Mouse (Mus musculus): ENCODE results near the gene Cmtm8.
A peak's percentile ranks its signal among the peaks of the same experiment; 100 is the strongest.

The Cmtm8 gene

DNA sequence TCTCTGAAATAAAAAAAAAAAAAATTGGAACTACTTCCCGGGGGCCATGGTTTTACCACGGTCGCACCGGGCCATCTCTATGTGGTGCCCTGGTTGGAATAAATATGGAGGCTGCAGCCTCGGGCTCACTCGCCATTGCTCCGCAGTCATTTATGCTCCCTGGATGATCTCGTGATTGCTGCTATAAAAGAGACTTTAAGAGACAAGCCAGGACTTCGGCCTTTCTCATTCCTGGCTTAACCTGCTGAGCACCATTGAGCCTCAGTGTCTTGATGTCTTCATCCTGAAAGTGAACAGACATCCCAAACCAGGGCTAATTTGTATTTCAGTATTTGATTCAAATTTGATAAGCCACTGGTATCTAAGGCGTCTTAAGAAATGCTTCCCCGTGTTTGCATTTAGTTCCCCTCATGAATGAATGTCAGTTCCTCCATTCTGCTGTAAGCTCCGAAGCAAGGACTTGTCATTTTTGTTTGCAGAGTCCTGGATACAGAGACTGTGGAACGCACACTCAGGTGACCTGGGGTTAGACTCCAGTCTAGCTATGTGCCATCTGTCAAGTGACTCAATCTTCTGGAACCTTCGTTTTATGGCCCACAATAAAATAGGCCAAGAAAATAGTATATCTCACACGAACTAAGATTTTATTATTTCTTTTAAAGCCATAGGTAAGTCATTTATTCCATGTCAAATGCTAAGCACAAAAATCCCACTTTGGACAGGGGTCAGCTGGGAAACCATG is 22.2 kb downstream of the Cmtm8 start:
- DNase-seq (ENCODE audit: low spot score): no peak

DNA sequence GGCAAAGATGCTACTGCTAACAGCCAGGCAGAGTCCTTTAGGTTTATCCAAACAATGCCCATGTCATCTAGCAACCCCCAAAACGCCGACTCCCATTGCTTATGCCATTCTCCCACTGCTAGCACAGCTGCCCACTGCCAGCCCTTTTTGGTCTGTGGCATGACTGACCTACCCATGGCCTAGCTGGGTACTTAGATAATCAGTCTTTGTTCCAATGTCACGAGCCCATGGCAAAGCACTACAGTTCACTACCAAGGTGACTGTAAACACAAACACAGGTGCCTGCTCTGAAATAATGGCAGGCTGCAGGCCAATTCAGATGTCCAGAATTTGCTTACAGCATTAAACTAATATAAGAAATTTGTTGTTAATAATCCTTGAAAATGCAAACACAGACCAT is 25.0 kb downstream of the Cmtm8 start:
- no peak for DNase-seq (ENCODE audit: low spot score)

DNA sequence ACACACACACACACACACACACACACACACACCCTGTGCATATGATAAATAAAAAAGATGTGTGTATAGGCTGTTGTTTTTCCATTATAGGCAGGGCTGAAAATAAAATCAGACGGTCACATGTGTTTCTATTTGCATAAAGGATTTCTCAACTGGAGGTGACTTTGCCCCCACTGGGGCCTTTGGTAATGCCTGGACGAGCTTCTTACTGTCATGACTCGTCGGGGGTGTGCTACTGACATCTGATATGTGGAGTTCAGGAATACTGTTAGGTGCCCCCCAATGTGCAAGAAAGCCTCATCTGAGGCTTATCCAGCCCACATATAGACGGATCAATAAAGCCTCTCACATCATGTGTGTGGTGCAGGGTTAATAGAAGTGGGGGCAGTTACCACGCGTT is 26.9 kb downstream of the Cmtm8 start:
- no peak for DNase-seq (ENCODE audit: low spot score)

DNA sequence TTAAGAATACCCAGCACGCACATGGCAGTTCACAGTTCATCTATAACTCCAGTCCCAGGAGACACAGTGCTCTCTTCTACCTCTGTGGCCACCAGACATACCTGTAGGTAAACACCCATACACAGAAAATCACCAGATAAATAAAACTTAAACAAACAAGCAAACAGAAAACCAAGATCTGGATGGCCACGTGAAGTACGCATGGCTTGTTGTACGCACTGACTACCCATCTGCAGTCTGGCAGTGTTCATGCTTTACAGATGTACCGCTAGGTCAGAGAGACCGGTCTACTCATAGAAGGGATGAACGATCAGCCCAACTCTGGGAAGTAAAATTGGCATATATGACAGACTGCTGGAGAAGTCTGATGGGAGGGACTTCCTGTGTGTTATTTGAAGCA is 27.8 kb downstream of the Cmtm8 start:
- DNase-seq (ENCODE audit: low spot score): no peak

DNA sequence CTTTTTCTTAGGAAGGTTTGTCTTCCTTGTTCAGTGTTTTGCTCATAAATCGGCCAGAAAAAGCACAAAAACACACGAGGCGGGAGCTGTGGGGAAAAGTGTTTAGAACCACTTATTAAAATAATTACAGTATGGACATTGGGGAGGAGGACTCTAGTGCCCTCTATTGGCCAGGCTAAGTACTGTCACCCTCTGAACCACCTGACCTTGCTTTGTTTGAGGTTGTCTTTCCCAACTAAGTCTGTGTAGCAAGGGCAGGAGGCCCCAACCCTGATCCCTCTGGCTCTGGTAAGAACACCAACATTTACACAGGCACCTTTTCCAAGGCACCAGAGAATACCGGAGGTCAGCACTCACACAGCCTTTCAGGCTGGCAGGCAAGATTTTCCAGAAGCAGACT is 28.6 kb downstream of the Cmtm8 start:
- DNase-seq (ENCODE audit: low spot score): peak; percentile 31

DNA sequence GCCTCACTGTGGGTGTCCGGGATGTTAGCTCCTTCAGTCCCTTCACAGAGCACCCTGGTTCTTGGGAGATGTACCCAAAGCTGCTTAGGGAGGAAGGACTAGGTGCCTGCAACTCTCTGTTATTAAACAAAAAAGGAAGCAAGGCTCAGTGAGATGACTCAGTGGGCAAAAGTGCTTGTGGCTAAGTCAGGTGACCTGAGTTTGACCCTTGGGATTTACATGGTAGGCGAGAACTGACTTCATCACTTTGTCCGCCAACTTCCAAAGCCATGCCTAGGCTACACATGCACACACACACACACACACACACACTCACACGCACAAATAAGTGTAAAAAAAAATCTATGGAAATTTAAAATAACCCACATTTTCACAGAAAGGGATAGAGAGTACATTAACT is 32.0 kb downstream of the Cmtm8 start:
- no peak for DNase-seq (ENCODE audit: low spot score)

DNA sequence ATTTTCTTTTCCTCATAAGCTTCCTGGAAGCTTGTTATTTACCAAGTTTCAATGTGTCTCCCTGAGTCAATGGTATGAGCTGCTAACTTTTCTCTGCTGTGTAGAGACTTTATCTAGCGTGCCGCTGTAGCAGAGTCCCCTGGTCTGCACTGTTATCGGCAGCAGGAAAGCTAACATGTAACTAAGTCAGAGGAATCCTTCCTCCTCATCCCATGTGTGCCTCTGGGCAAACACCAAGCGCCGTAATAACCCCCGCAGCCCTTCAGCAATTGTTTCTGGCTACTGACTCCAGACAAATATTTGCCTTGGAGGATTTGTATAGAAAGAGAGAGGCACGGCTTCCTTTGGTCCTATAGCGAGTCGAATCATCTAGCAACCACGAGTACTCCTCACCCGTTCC is 33.1 kb downstream of the Cmtm8 start:
- no peak for DNase-seq (ENCODE audit: low spot score)

DNA sequence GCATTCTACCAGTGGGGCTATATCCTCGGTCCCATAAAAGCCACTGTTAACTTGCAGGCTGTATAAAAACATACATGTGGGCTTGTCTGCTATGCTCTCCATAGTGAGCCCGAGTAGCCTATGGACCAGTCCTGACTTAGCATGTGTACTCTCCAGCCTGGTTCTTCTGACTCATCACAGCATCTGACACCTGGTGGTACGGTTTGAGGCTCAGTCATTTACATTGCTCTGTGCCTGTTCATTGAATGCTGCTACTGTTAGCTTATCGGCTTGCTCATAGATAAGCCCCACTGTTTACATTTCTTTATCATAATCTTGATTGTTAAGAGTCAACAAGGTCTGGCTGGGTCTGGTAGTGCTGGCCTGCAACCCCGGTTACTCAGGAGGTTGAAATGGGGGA is 35.3 kb downstream of the Cmtm8 start:
- no peak for DNase-seq (ENCODE audit: low spot score)

DNA sequence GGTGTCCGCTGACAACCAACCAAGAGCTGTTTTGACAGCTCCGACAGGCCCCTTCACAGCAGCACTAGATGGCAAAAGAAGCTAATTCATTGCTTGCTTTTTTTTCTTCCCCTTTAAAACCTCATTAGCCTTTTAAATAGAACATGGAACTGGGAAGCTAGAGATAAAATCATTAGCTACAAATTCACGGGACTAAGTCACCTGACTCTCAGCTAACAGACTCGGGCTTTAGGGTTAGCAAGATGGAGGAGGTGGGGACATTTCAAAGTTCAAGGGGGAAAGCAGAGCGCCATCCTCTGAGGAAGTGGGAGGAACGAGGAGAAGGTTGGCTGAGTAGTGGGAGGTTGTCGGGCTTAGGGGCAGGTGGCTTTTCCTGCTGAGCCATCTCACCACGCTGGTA is 36.7 kb downstream of the Cmtm8 start:
- no peak for DNase-seq (ENCODE audit: low spot score)

DNA sequence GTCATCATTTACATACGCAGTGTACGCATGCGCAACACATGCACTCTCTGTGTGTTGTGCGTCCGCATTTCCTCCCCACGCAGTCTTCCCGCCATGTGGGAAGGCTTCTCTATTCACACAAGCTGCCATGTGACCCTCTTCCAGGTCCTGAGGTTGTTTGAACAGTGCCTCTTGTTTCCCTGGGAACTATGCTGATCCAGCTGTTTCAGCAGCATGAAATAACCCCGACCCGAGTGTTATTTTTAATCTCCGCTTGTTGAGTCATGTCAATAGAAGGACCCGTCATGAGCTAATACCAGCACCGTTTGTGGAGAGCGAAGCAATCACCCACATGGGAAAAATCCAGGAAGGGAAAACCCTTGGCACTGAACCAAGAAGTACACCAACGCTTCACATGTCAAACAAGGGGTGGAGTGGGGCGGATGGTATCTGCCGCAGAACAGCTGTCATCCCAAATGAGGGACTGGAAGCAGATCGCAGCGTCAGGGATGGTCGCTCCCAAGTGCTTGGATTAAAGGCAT is 38.7 kb downstream of the Cmtm8 start:
- DNase-seq (ENCODE audit: low spot score): peak; percentile 46

DNA sequence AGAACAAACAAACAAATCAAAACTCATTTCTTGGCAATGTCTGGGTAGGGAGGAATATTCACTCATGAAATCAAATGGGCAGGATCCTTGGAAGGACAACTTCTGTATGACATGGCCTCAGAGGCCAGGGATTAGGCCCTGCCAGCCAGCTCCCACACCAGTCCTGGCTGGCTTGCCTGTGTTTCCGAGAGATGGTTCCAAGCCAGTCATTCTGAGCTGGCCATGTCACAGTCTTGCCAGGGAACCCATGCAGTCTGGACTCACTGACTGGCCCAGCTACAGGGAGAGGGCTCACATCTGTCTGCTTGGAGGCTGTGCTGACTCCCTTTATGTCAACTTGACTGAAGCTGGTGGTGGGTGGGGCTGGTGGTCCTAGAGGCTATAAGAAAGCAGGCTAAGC is 41.8 kb downstream of the Cmtm8 start:
- no peak for DNase-seq (ENCODE audit: low spot score)

DNA sequence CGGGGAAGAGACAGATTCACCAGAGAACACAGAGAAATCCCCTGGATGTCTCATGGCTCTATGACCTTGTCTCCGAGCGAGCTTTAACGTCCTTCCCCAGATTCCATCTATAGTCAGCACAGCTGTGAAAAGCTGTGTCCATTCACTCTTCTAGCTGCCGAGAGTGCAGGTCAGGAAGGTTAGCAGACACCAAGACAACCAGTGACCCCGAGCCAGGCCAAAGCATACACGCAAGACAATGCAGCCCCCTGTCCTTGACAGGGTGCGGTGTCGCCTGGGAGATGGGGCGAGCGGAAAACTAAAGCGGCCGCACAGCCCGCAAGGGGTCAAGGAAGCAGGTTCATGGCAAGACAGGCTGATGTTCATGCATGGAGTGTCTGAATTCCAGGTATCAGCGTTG is 42.7 kb downstream of the Cmtm8 start:
- no peak for DNase-seq (ENCODE audit: low spot score)

DNA sequence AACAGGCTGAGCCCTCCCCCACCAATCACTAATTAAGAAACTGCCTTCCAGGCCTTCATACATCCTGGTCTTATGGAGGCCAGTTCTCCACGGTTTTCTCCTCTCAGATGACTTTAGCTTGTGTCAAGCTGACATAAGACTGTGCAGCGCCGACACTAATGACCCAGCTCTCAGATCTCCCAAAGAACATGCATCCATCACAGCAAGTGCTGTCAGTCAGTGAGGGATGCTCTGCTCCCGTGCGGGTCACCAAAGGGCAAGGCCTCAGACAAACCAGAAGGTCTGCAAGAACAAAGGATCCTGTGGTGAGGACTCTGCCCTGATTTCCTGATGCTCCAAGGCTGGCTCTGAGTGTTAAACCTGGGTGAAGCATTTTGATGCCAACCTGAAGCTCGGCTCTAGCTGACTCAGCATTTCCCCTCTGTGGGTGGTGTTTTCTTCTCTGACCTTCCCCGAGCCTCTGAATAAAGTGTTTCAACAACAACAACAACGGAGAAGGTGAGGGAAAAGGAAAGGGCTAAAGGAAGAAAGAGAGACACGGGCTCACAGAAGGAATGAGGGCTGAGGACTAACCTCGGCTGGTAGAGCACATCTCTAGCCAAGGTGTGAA is 44.4 kb downstream of the Cmtm8 start:
- DNase-seq (ENCODE audit: low spot score): no peak

DNA sequence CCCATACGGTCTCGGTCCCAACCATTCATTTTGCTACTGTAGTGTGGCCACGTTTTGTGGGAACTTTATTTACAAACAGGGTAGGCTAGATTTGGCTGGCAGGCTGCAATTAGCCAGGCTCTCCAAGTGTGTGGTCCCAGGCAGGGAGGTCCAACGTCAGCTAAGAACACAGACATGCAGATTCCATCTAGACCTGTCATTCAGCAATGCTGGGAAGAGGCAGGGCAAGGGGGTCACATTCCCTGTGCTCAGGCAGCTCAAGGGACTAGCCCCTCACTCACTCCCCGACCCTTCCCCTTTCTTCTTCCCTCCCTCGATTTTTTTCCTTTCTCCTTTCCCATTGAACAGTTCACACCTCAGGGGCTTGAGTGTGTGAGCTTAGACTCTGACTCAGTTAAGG is 45.1 kb downstream of the Cmtm8 start:
- DNase-seq (ENCODE audit: low spot score): no peak

DNA sequence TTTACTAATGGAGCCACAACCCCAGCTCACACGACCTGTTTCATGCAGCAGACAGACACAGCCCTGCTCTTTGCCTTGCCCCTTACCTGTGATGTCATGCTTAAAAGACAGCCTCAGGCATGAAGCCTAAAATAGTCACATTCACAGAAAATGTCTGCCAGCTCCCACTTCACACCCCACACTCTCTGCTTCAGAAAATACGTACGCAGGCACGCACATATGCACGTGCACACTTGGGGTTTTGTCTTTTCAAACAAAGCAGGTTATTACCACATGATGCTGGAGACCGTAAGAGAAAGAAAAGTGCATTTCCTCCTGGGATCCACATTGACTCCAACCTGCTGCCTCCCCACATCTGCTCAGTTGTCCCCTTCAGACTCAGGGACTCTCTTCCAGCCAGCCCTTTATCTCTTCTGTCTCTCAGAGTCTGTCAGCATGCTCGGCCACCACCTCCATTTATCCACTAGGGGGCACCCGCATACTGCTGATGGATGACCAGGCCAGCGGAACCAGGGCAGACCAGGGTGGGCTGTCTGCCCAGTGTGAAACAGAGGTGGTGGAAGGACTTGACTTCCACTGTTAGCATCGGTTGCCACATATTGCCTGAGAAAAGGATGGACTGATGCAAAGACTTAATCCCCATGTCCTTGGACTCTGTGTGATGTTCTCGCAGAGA is 46.5 kb downstream of the Cmtm8 start:
- peak; percentile 71 for DNase-seq (ENCODE audit: low spot score)

DNA sequence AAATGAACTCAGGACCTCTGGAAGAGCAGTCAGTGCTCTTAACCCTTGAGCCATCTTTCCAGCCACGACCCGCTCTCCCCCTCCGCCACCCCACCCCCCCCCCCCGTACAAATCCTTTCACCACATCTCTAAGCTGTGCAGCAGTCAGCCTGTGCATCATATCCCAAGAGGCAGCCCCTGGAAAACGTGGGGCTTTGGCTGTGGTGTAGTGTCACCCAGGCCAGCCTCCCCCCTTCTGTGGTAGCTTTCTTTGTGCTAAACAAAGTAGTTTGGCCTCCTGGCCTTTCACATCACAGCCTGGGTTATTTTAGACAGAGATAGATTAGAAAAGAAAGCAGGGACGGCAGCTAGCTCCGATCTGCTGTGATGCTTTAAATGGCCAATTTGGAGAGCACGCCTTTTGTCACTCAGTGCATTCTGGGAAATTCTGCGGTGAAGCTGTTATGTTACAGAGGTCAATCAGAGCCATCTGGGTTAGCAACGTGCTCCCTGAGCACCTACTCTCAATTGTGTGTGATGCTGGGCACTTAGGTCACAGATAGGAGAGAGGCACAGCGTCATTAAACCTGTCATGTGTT is 47.4 kb downstream of the Cmtm8 start:
- DNase-seq (ENCODE audit: low spot score): no peak

DNA sequence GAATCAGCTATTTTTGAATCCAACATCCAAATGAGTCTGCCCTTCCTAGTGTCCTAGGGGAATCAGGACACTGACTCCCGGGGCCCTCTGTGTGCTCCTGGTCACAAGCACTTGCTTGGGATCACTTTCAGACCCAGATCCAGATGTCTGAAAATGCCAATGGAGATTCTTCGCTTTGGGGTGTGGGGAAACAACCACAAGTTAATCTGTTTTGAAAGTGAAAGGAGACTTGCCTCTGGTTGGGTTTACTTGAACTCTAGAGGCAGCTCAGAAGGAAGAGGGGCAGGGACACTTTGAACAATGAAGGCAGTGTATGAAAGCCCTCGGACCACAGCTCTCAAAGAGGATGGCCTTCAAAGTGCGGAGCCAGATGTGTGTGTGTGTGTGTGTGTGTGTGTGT is 49.5 kb downstream of the Cmtm8 start:
- DNase-seq (ENCODE audit: low spot score): no peak

DNA sequence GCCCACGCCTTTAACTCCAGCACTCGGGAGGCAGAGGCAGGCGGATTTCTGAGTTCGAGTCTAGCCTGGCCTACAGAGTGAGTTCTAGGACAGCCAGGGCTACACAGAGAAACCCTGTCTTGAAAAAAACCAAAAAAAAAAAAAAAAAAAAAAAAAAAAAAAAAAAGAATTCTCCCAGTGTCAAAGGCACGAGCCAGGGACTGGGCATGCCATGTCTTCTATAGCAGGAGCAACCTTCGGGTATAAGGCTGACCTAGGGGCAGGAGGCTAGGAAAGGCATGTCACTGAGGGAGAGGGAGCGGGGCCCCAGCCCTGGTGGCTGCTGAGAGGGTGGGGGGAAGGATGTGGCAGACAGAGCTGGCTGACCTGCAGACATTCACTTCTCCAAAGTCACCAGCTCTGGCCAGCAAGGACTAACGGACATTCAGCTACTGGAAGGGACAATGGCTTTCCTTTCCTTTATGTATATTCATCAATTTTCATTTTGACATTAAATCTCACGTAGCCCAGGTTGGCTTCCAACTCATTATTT is 50.1 kb downstream of the Cmtm8 start:
- DNase-seq (ENCODE audit: low spot score): no peak

DNA sequence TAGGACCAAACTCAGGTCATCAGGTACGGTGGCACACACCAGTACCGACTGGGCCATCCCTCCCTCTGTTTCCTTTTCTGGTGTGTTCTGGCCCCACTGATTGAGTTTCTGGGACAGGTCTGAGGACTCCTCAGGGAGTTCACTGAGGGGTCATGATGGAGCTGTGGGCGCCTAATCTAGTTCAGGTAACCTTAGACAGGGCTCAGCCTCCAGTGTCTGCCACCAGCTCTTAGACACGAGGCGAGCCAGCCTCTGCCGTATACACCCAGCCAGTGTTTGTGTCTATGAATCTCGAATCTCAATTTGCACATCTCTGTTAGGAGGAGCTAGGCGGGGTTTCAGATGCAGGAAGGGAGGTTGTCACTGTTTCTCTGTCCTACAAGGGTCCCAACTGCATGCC is 54.0 kb downstream of the Cmtm8 start:
- DNase-seq (ENCODE audit: low spot score): no peak

DNA sequence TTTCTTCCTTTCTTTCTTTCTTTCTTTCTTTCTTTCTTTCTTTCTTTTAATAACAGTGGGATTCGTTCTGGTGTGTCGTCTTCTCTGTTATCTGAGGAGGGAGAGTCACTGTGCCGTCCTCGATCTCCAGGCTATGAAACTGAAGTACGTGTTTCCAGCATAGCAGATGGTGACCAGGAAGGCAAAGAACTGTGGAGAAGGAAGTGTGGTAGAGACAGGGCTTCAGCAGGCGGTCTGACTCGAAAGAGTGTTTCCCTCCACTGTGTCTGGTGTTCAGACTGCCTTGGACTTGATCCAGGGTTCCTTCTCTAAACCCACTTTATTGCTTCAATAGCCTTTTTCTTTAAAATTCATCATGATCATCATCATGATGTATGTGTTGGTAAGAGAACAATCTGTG is 54.4 kb downstream of the Cmtm8 start:
- DNase-seq (ENCODE audit: low spot score): no peak

DNA sequence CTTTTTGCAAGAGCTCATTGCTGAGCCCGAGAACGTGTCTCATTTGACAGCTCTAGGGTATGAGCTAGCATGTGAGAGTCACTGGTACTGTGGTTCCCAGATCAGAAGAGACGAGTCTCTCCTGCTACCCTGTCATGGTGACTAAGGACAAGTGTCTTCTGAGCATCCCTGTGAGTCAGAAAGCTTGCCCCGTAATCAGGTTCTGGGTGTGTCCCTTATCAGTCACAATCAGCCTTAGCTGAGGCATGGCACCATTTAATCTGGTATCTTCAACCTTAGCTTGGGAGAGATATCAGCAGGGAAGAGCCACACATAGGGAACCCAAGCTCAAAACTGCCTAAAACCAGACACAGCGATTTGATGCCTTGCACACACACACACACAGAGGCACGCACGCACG is 55.3 kb downstream of the Cmtm8 start:
- no peak for DNase-seq (ENCODE audit: low spot score)

DNA sequence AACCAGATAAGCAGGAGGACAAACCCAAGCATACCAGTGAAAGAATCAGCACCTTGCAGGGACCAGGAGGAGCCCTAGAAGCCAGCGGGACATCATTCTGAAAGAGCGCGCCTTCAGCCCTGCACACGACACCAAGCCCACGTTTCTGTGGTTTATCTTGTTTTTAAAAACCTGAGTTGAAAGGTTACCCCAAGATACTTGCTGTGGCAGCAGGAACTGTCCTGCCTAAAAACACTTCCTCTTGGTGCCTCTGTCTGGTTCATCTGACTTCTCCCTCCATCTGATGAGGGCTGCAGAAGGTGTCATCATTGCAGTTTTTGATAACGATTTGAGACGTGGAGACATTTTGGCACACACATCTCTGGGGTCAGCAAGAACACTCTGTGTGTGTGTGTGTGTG is 56.2 kb downstream of the Cmtm8 start:
- DNase-seq (ENCODE audit: low spot score): no peak

DNA sequence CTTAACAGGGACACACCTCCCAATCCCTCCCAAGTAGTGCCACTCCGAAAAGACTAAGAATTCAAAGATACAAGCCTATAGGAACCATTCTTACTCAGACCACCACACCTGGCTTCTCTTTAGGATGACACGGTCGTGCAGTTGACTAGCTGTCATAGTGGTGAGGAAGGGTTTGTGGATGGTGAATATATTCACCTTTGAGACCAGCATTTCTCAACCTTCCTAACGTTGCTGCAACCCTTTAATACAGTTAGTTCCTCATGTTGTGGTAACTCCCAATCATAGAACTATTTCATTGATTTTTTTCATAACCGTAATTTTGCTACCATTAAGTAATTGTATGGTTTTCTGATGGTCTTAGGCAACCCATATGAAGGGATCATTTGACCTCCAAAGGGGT is 56.8 kb downstream of the Cmtm8 start:
- DNase-seq (ENCODE audit: low spot score): no peak
